Mouse (Mus musculus) kidney, postnatal 0 days (tissue): Measurements from ENCODE around the gene Nsd1. TPM values are rescaled to one million over a fixed set of nuclear protein-coding genes. Genes with fewer than 3 reads are reported as not detected.

Experiments used
- ATAC-seq: fragments of 200-750 bp; cut with Nextera tagmentation; replicated peaks from 2 replicates; pipeline ENCODE4 v1.8.0; 2017; ENCODE audit warnings: low read depth, moderate number of reproducible peaks, moderate TSS enrichment, moderate library complexity; ENCODE audit not compliant: low FRiP score
- DNase-seq: peaks from one replicate; pipeline ENCODE4 v3.0.0-alpha.2; 2016; ENCODE audit warnings: low spot score
- H3K27ac ChIP-seq: fragments of 300-500 bp; sonication (generic); 2 replicates; pipeline ENCODE4 v1.5.1; 2014; ENCODE audit warnings: mild to moderate bottlenecking
- H3K27me3 ChIP-seq: fragments of 300-500 bp; sonication (generic); 2 replicates; pipeline ENCODE4 v1.6.1; 2014; ENCODE audit warnings: low read length, mixed read lengths; ENCODE audit not compliant: insufficient read depth
- H3K36me3 ChIP-seq: fragments of 300-500 bp; sonication (generic); 2 replicates; pipeline ENCODE4 v1.6.1; 2014; ENCODE audit warnings: low read length, mixed read lengths; ENCODE audit not compliant: insufficient read depth
- H3K4me1 ChIP-seq: fragments of 300-500 bp; sonication (generic); replicated peaks from 2 replicates; pipeline ENCODE4 v1.6.1; 2014; ENCODE audit warnings: antibody characterized with exemption, low read length, mixed read lengths; ENCODE audit not compliant: insufficient read depth
- H3K4me2 ChIP-seq: fragments of 300-500 bp; sonication (generic); 2 replicates; pipeline ENCODE4 v1.6.1; 2014; ENCODE audit warnings: mild to moderate bottlenecking, low read length, moderate library complexity, mixed read lengths
- H3K4me3 ChIP-seq: fragments of 300-500 bp; sonication (generic); replicated peaks from 2 replicates; pipeline ENCODE4 v1.5.1; 2014; ENCODE audit warnings: low read depth, low read length
- H3K9ac ChIP-seq: fragments of 300-500 bp; sonication (generic); 2 replicates; pipeline ENCODE4 v1.6.1; 2014; ENCODE audit warnings: low read depth, low read length
- H3K9me3 ChIP-seq: fragments of 300-500 bp; sonication (generic); replicated peaks from 2 replicates; pipeline ENCODE4 v1.6.1; 2016; ENCODE audit warnings: low read length, inconsistent platforms, mixed read lengths
- CTCF ChIP-seq: IDR thresholded peaks from 2 replicates; pipeline ENCODE4 v1.5.1; 2016; ENCODE audit warnings: antibody characterized with exemption, low read depth, mild to moderate bottlenecking, moderate library complexity
- WGBS: fragments of 180-500 bp; shearing (Covaris S2); extraction: QIAGEN DNeasy Blood & Tissue Kit; methylation state at CpG from one replicate; pipeline ENCODE4 v1.1.7; 2014; 5-methylcytosine and 5-hydroxymethylcytosine counted together
- polyA plus RNA-seq: library from polyadenylated mRNA; unstranded; fragments of >200 nt; fragmentation: Nextera tagmentation; extraction: Ambion mirVana; gene quantifications from 2 replicates; pipeline ENCODE4 v1.2.1, GENCODE M21; 2015

The Nsd1 gene
- polyA plus RNA-seq, 1 experiment from 2014 or later = 52.5 TPM

DNA sequence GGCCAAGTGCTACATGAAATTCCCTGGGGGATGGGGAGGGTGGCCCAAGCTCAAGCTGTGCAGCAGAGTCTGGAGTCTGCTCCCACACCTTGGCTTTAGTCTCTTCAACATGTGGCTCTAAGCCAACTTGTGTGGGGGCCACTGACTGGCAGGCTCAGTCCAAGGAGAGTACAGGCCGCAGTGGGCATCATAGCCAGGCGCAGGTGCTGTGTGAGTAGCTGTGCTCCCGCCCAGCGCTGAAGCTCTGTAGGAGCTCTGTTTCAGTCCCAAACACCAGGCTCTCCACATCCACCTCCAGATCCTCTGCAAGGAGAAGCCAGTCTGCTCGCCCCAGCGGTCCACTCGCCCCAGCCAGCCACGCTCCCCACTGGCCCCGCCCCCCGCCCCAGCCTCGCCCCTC lies 116.0 kb downstream of the Nsd1 start:
- H3K9me3 ChIP-seq = no peaks in the 10 kb centered on the region
- WGBS = 73% methylated on average over 11 of the region's 11 CpGs
- ATAC-seq (no peak), DNase-seq (no peak)
- H3K27ac ChIP-seq = no peak overlapping the region
- no peak overlapping the region for H3K4me3 ChIP-seq
- TF ChIP-seq CTCF = no peak
- H3K36me3 ChIP-seq = peaks cover 26% of the 10 kb centered on the region
- H3K4me1 ChIP-seq = peaks cover 21% of the 10 kb centered on the region
- no peak overlapping the region for H3K9ac ChIP-seq
- no peaks in the 10 kb centered on the region for H3K27me3 ChIP-seq
- H3K4me2 ChIP-seq = no peak overlapping the region

DNA sequence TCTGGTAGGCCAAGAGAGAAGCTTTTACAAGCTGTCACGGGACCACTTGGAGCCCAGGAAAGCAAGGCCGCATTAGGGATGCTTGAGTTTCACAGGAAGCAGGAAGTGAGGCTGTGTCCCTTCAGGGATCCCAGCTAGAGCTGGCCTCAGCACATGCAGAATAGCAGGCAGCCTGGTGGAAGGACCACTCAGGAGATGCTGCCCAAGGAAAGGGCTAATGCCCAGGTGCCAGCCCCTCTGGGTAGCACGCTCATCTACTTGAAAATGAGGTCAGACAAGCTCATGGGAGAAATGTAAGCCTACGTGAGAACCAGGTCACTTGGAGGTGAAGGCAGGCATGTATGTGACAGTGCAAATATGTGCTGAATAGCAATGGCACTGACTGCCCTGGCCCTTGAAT lies 117.6 kb downstream of the Nsd1 start:
- Histone ChIP-seq H3K4me2 (no peak overlapping the region), H3K27me3 (no peaks in the 10 kb centered on the region), H3K4me3 (no peak overlapping the region), H3K9me3 (no peaks in the 10 kb centered on the region), H3K36me3 (peaks cover 26% of the 10 kb centered on the region), H3K27ac (peak overlapping the region; percentile 13; the same call in 1 of the 2 replicates), H3K4me1 (peaks cover 18% of the 10 kb centered on the region), H3K9ac (no peak overlapping the region)
- 49% methylated on average over 4 of the region's 4 CpGs for WGBS
- no peak for TF ChIP-seq CTCF
- no peak for ATAC-seq
- DNase-seq = no peak

GRCm38 (mm10) chr13:55327633-55328032 lies 118.1 kb downstream of the Nsd1 start:
- ATAC-seq = peak; percentile 34; the same call in 1 of the 2 replicates
- H3K36me3 ChIP-seq = peaks cover 26% of the 10 kb centered on the region
- H3K4me1 ChIP-seq = peaks cover 18% of the 10 kb centered on the region
- H3K27me3 ChIP-seq = no peaks in the 10 kb centered on the region
- 52% methylated on average over 8 of the region's 8 CpGs for WGBS
- peak; percentile 89 for TF ChIP-seq CTCF
- no peak overlapping the region for H3K4me2 ChIP-seq
- H3K9me3 ChIP-seq = no peaks in the 10 kb centered on the region
- H3K4me3 ChIP-seq = no peak overlapping the region
- no peak overlapping the region for H3K27ac ChIP-seq
- peak; percentile 90 for DNase-seq
- no peak overlapping the region for H3K9ac ChIP-seq

GRCm38 (mm10) chr13:55328171-55328570 lies 118.6 kb downstream of the Nsd1 start:
- WGBS = 84% methylated on average over 6 of the region's 6 CpGs
- Histone ChIP-seq H3K9ac (0 out of 2 replicates have a peak overlapping the region, but pooled peaks have one; percentile 3), H3K27ac (no peak overlapping the region), H3K27me3 (no peaks in the 10 kb centered on the region), H3K4me3 (peak overlapping the region; percentile 50; the same call in 1 of the 2 replicates), H3K4me2 (peak overlapping the region; percentile 68), H3K4me1 (peaks cover 15% of the 10 kb centered on the region), H3K9me3 (no peaks in the 10 kb centered on the region), H3K36me3 (peaks cover 25% of the 10 kb centered on the region)
- no peak for ATAC-seq
- no peak for TF ChIP-seq CTCF
- DNase-seq = no peak

DNA sequence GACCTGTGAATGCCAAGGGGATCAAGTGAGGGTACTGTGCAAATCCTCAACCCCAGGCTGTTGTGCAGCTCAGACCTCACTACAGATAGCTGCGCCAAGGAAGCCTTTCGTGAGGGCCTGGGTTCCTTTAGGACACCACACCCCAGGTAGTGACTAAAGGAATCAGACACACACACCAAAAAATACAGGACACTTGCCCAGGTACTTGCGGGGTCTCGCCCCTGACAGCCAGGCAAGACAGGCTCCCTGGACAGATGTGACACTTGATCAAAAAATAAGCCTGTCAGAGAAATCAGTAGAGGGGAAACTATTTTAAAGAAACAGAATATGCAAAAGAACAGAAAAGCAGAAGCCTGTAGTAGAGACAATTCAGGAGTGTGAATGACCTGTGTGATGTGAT lies 119.1 kb downstream of the Nsd1 start:
- Histone ChIP-seq H3K27me3 (no peaks in the 10 kb centered on the region), H3K4me3 (peak overlapping the region; percentile 50), H3K27ac (no peak overlapping the region), H3K4me2 (peak overlapping the region; percentile 68), H3K36me3 (peaks cover 21% of the 10 kb centered on the region), H3K4me1 (peaks cover 10% of the 10 kb centered on the region), H3K9ac (no peak overlapping the region; the same call in 1 of the 2 replicates), H3K9me3 (no peaks in the 10 kb centered on the region)
- DNase-seq (no peak), ATAC-seq (no peak)
- TF ChIP-seq CTCF = no peak
- WGBS = 77% methylated on average over 4 of the region's 4 CpGs

- H3K9me3 ChIP-seq = no peaks in the 10 kb centered on the region
- peak overlapping the region; percentile 3; the same call in 1 of the 2 replicates for H3K27ac ChIP-seq
- ATAC-seq (peak; percentile 8), DNase-seq (peak; percentile 37)
- WGBS = 0% methylated on average over 26 of the region's 29 CpGs
- no peaks in the 10 kb centered on the region for H3K27me3 ChIP-seq
- H3K4me2 ChIP-seq = peak overlapping the region; percentile 68
- peak overlapping the region; percentile 50 for H3K4me3 ChIP-seq
- no peak for TF ChIP-seq CTCF
- H3K36me3 ChIP-seq = peaks cover 15% of the 10 kb centered on the region
- peaks cover 10% of the 10 kb centered on the region for H3K4me1 ChIP-seq
- peak overlapping the region; percentile 54 for H3K9ac ChIP-seq
These were observed 119.6 kb downstream of the Nsd1 start for GRCm38 (mm10) chr13:55329109-55329682.
